Mouse (Mus musculus) small intestine, adult 2 months (tissue): ENCODE measurements around the gene Ssh1. TPM values are rescaled to one million over a fixed set of nuclear protein-coding genes. Genes with fewer than 3 reads are reported as not detected.

Experiments used
- H3K27ac ChIP-seq: fragments of 200-500 bp; 2 replicates; pipeline ENCODE4 v1.5.1; 2012; ENCODE audit warnings: low read depth, low read length, control low read depth, inconsistent platforms; ENCODE audit not compliant: insufficient read depth
- H3K27me3 ChIP-seq: fragments of 200-500 bp; 2 replicates; pipeline ENCODE4 v1.6.1; 2012; ENCODE audit warnings: mild to moderate bottlenecking, moderate library complexity, low read length, inconsistent platforms; ENCODE audit not compliant: control insufficient read depth, insufficient read depth
- H3K36me3 ChIP-seq: fragments of 200-500 bp; 2 replicates; pipeline ENCODE4 v1.6.1; 2012; ENCODE audit warnings: mild to moderate bottlenecking, low read length, control low read depth, inconsistent platforms; ENCODE audit not compliant: control insufficient read depth, insufficient read depth
- H3K4me1 ChIP-seq: fragments of 200-500 bp; 2 replicates; pipeline ENCODE4 v1.6.1; 2012; ENCODE audit warnings: low read length, inconsistent platforms, mixed read lengths; ENCODE audit not compliant: control insufficient read depth, insufficient read depth, insufficient read length
- H3K4me3 ChIP-seq: fragments of 200-500 bp; 2 replicates; pipeline ENCODE4 v1.5.1; 2012; ENCODE audit warnings: low read depth, mild to moderate bottlenecking, control low read depth, inconsistent platforms, low read length, moderate library complexity
- CTCF ChIP-seq: fragments of 200-500 bp; IDR thresholded peaks from 2 replicates; pipeline ENCODE4 v1.5.1; 2012; ENCODE audit warnings: low read depth, mild to moderate bottlenecking, control low read depth, inconsistent platforms, low read length, moderate library complexity, mixed read lengths; ENCODE audit not compliant: insufficient replicate concordance, insufficient read length; ENCODE audit errors: extremely low read depth
- POLR2A ChIP-seq: fragments of 200-500 bp; IDR thresholded peaks from 2 replicates; pipeline ENCODE4 v1.6.1; 2012; ENCODE audit warnings: low read depth, mild to moderate bottlenecking, control low read depth, inconsistent platforms, low read length, moderate library complexity
- WGBS: fragments of 180-500 bp; shearing (Covaris S2); methylation state at CpG from one replicate; pipeline ENCODE4 v1.1.7; 2018; 5-methylcytosine and 5-hydroxymethylcytosine counted together
- polyA plus RNA-seq: library from polyadenylated mRNA; depleted of rRNA; stranded (reverse); fragments of >200 nt; gene quantifications from 2 replicates; pipeline ENCODE4 v1.2.3, GENCODE M21; 2012

Ssh1 gene
- polyA plus RNA-seq, 1 experiment: 11.3 TPM

DNA sequence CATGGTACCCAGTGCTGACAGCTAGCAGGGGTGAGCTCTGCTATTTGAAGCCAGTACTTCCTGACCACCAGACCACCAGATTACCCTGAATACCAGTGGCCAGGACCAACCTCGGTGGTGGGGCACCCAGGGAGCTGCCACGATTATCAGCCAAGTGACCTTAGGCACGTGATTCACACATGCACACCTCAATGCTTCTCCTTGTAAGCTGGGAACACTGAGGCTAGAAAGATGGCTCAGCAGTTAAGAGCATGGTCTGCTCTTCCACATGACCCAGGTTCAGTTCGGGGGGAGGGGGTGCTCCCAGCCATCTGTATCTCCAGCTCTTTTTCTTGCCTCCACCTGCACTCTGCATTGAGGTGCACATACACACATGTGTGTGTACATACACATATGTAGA lies 15.4 kb upstream of the Ssh1 start:
- TF ChIP-seq CTCF: no peak
- no peak for TF ChIP-seq POLR2A
- Histone ChIP-seq H3K27ac (no peak overlapping the region), H3K4me1 (peaks cover 13% of the 10 kb centered on the region; the same call in 1 of the 2 replicates), H3K27me3 (no peaks in the 10 kb centered on the region), H3K36me3 (no peaks in the 10 kb centered on the region), H3K4me3 (no peak overlapping the region)
- 41% methylated on average over 4 of the region's 4 CpGs for WGBS

DNA sequence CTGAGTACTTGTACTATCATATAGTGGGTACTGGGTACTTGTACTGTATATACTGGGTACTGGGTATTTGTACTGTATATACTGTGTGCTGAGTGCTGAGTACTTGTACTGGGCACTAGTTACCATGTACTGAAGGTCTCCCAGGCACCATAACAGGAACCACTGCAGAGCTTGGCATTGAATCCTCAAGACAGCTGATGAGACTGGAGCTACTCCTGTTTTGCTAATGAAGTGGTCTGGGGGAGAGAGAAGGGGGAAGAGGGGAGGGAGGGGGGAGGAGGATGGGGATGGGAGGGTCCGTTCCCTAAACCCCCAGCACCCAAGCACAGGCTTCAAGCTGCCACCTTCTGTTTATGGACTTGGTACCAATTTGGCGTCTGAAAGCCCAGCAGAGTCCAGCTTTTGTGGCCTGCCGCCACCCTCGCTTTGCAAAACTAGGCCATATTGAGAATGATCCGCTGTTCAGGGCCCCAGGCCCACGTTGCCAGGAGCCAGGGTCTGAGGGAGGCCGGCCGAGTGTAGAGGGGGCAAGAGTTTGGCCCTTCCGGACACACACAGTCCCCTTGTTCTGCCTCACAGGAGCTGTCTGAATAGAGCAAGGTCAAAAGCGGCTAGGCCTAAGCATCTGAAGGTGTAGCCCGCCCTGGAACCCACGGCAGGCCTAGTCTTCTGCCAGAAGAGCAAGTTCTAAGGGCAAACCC lies 14.2 kb upstream of the Ssh1 start:
- Histone ChIP-seq H3K4me3 (no peak overlapping the region), H3K27me3 (no peaks in the 10 kb centered on the region), H3K36me3 (no peaks in the 10 kb centered on the region), H3K27ac (no peak overlapping the region), H3K4me1 (peaks cover 21% of the 10 kb centered on the region)
- no peak for TF ChIP-seq POLR2A
- TF ChIP-seq CTCF: no peak
- 87% methylated on average over 12 of the region's 12 CpGs for WGBS

DNA sequence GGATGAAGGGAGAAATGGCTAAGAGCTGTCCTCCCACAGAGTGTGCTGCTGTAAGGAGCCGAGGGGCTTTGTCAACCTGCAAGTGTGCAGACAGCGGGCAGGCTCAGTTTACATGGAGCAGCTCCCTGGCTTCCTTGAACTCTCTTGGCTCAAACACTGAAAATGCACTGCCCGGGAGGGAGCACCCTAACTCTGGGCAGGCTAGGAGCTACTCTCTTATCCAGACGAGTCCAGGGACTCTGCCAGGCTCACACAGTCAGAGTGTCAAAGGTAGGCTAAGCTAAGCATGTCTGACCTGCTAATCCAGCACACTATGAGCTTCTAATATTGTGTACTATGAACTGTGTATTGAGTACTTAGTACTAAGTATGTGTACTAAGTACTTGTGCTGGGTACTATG lies 13.3 kb upstream of the Ssh1 start:
- TF ChIP-seq CTCF: no peak
- TF ChIP-seq POLR2A: no peak
- no peaks in the 10 kb centered on the region for H3K27me3 ChIP-seq
- no peaks in the 10 kb centered on the region for H3K36me3 ChIP-seq
- H3K4me3 ChIP-seq: no peak overlapping the region
- H3K4me1 ChIP-seq: peaks cover 21% of the 10 kb centered on the region
- 73% methylated on average over 4 of the region's 4 CpGs for WGBS
- H3K27ac ChIP-seq: no peak overlapping the region

DNA sequence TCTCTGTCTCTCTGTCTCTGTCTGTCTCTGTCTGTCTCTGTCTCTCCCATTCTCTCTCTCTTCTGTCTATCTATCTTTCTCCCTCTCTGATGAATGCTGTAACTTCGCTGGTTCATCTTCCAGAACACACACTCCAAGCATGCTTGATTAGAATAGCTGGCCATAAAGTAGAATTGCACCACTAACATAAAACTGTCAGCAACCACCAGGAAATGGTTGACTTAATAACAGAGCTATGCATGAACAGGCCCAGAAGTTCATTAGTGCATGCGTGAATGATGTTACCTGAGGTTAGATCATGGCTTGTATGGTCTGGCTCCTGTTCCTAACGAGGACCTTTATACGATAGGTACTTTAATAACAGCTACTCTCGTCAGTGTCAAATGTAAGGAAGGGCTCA lies 11.4 kb upstream of the Ssh1 start:
- 23% methylated on average over 5 of the region's 5 CpGs for WGBS
- TF ChIP-seq POLR2A: no peak
- TF ChIP-seq CTCF: no peak
- Histone ChIP-seq H3K27me3 (no peaks in the 10 kb centered on the region), H3K4me1 (peaks cover 24% of the 10 kb centered on the region), H3K27ac (peak overlapping the region; percentile 92), H3K36me3 (no peaks in the 10 kb centered on the region), H3K4me3 (no peak overlapping the region)

DNA sequence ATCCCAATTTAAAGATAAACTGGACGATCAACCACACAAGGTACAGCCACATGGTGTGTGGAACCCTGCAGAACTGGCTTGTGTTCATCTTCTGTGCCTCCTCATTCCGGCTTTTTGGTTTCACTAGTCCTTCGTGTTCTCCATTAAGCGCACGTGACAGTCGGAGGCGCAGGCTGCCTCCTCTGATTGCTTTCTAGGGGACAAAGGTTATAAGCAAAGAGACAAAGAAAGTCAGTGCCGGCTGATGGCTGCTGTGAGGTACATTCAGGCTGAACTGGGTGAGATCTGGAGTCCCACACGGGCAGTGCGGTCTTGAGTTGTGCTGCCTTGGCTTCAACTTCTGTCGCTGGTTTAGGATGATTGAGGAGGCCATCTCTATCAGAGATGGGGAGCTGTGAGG lies 10.9 kb upstream of the Ssh1 start:
- Histone ChIP-seq H3K4me1 (peaks cover 26% of the 10 kb centered on the region), H3K36me3 (no peaks in the 10 kb centered on the region), H3K4me3 (peak overlapping the region; percentile 54), H3K27ac (peak overlapping the region; percentile 92), H3K27me3 (no peaks in the 10 kb centered on the region)
- TF ChIP-seq CTCF: no peak
- TF ChIP-seq POLR2A: no peak
- 23% methylated on average over 11 of the region's 11 CpGs for WGBS

DNA sequence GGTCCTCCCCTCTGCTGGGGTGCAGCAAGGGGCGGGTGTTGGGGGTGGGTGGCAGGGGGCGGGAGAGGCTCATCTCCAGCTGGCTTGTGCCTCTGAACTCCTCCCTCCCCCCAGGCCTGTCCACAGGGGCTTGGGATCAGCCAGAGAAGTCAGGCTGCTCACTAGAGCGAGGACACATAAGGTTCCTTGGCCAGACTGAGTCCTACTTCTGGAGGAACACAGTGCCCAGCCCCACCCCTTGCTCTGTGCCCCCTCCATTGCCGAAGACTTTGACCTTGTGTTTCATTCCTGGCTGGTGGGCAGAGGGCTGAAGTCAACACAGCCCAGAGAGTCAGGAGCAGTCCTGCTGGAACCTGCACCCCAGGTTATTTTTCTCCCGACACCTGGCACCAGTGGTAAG lies 9.8 kb upstream of the Ssh1 start, which contains the start of gene Dao:
Gene Dao (plus strand): TSS at position 162 of the 400 bp plus-strand sequence.
- Histone ChIP-seq H3K27me3 (no peaks in the 10 kb centered on the region), H3K4me3 (0 out of 2 replicates have a peak within 1 kb of the TSS, but pooled peaks have one; percentile 54), H3K27ac (peak within 1 kb of the TSS; percentile 61), H3K4me1 (peaks cover 30% of the 10 kb centered on the region), H3K36me3 (no peaks in the 10 kb centered on the region)
- 33% methylated on average over 5 of the region's 5 CpGs for WGBS
- TF ChIP-seq POLR2A: no peak
- TF ChIP-seq CTCF: no peak

DNA sequence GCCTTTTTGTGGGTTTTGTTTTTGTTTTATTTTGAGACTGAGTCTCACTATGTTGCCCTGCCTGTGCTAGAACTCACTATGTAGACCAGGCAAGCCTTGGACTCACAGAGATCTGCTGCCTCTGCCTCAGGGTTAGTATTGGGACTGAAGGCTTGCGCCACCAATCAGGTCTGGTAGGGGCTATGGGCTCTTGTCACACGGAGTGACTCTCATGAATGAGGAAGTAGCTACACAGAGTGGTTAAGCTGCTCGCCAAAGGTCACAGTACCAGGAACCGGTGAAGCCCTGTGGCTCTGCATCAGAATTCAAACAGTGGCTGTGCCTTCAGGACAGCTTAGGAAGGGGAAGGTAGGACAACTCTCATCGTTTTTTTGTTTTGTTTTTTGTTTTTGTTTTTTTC lies 5.7 kb upstream of the Ssh1 start:
- no peak for TF ChIP-seq CTCF
- Histone ChIP-seq H3K36me3 (no peaks in the 10 kb centered on the region), H3K4me3 (no peak overlapping the region), H3K27ac (peak overlapping the region; percentile 4), H3K4me1 (peaks cover 23% of the 10 kb centered on the region), H3K27me3 (no peaks in the 10 kb centered on the region)
- 11% methylated on average over 5 of the region's 5 CpGs for WGBS
